Mouse (Mus musculus): ENCODE measurements at regions not wholly inside any gene's neighbourhood (a gene's known extent, or its start where the extent isn't known, plus 50 kb on each side); places are given as distances from the start of the nearest gene placed in this dataset.

GRCm38 (mm10) chr7:136213962-136214308 is 497.8 kb upstream of the Mki67 start:
- no peak for TF ChIP-seq MEF2A (IDR thresholded peaks at IDR 0.05; ENCODE audit: extremely low read depth, insufficient replicate concordance, low read depth, low read length, poor library complexity, severe bottlenecking)
- TF ChIP-seq CTCF (IDR thresholded peaks at IDR 0.05 in 2 of 3, conservative IDR thresholded peaks at IDR 0.05 in 1 of 3; ENCODE audit: control insufficient read depth in 1 of 3, insufficient read depth in 1 of 3, low read depth in 2 of 3, low read length in 3 of 3, poor library complexity in 1 of 3, severe bottlenecking in 1 of 3) = no peak
- TF ChIP-seq SMC3 (IDR thresholded peaks at IDR 0.05; ENCODE audit: low read depth, low read length) = no peak
- no peak for TF ChIP-seq POLR2A (IDR thresholded peaks at IDR 0.05; ENCODE audit: control insufficient read depth in 1 of 2, insufficient read depth in 1 of 2, low read depth in 1 of 2, low read length in 2 of 2, poor library complexity in 1 of 2)
- TF ChIP-seq RAD21 (IDR thresholded peaks at IDR 0.05; ENCODE audit: low read depth, low read length) = no peak
- no peak for TF ChIP-seq HCFC1 (IDR thresholded peaks at IDR 0.05; ENCODE audit: low read depth, low read length)
- no peak for TF ChIP-seq EP300 (IDR thresholded peaks at IDR 0.05; ENCODE audit: low read depth in 1 of 2, low read length in 2 of 2)
- no peak for TF ChIP-seq ZNF384 (IDR thresholded peaks at IDR 0.05; ENCODE audit: low read depth, low read length)
- no peak for TF ChIP-seq CHD2 (IDR thresholded peaks at IDR 0.05; ENCODE audit: low read length)
- no peak for TF ChIP-seq MAX (IDR thresholded peaks at IDR 0.05; ENCODE audit: low read length)
- no peak for TF ChIP-seq GATA1 (IDR thresholded peaks at IDR 0.05; ENCODE audit: low read depth, low read length)
- no peak for TF ChIP-seq TCF12 (IDR thresholded peaks at IDR 0.05; ENCODE audit: low read depth, low read length)
- TF ChIP-seq ETS1 (IDR thresholded peaks at IDR 0.05; ENCODE audit: low read depth, low read length) = no peak

Measured in MEL (cell line).